Mouse (Mus musculus) spleen, postnatal 10 days (tissue): ENCODE measurements at regions not wholly inside any gene's neighbourhood (a gene's known extent, or its start where the extent isn't known, plus 50 kb on each side); places are given as distances from the start of the nearest gene placed in this dataset.

Experiments used
- DNase-seq, 2 experiments: peaks; one replicate each; pipeline ENCODE4 v3.0.0; 2021 to 2022; ENCODE audit warnings: low spot score in 2 of 2

GRCm38 (mm10) chr1:183749126-183749525 lies 264.0 kb upstream of the Dusp10 start:
- DNase-seq: no peak

- no peak for DNase-seq
Measured at GRCm38 (mm10) chr1:183754500-183754899, 258.6 kb upstream of the Dusp10 start.

GRCm38 (mm10) chr1:183756716-183757115 lies 256.4 kb upstream of the Dusp10 start:
- DNase-seq: no peak

- no peak for DNase-seq
Measured at GRCm38 (mm10) chr1:183763864-183764726, 249.0 kb upstream of the Dusp10 start.

GRCm38 (mm10) chr1:183772844-183773243 lies 240.3 kb upstream of the Dusp10 start:
- no peak for DNase-seq

GRCm38 (mm10) chr1:183780180-183780579 lies 232.9 kb upstream of the Dusp10 start:
- no peak for DNase-seq

GRCm38 (mm10) chr1:183780779-183781178 lies 232.3 kb upstream of the Dusp10 start:
- DNase-seq: no peak

GRCm38 (mm10) chr1:183783440-183784130 lies 229.5 kb upstream of the Dusp10 start:
- DNase-seq: no peak

- DNase-seq: no peak
Measured at GRCm38 (mm10) chr1:183792230-183792813, 220.8 kb upstream of the Dusp10 start.

- DNase-seq: no peak
Measured at GRCm38 (mm10) chr1:183793324-183793723, 219.8 kb upstream of the Dusp10 start.

GRCm38 (mm10) chr1:183793913-183794445 lies 219.1 kb upstream of the Dusp10 start:
- DNase-seq: no peak

GRCm38 (mm10) chr1:183802351-183802750 lies 210.8 kb upstream of the Dusp10 start:
- no peak for DNase-seq

GRCm38 (mm10) chr1:183803357-183803756 lies 209.7 kb upstream of the Dusp10 start:
- peak in 1 of 2 experiments; percentile 18 for DNase-seq

- no peak for DNase-seq
Measured at GRCm38 (mm10) chr1:183803826-183804225, 209.3 kb upstream of the Dusp10 start.

- DNase-seq: no peak
Measured at GRCm38 (mm10) chr1:183804295-183804694, 208.8 kb upstream of the Dusp10 start.

GRCm38 (mm10) chr1:183806864-183807730 lies 206.0 kb upstream of the Dusp10 start:
- DNase-seq: no peak

GRCm38 (mm10) chr1:183808168-183808567 lies 204.9 kb upstream of the Dusp10 start:
- no peak for DNase-seq

- DNase-seq: no peak
Measured at GRCm38 (mm10) chr1:183820555-183820954, 192.5 kb upstream of the Dusp10 start.

GRCm38 (mm10) chr1:183826300-183826699 lies 186.8 kb upstream of the Dusp10 start:
- DNase-seq: no peak

- no peak for DNase-seq
Measured at GRCm38 (mm10) chr1:183845135-183845534, 168.0 kb upstream of the Dusp10 start.

- DNase-seq: peak in 1 of 2 experiments; percentile 45
Measured at GRCm38 (mm10) chr1:183853956-183854613, 159.0 kb upstream of the Dusp10 start.
